Mouse (Mus musculus): ENCODE results near the gene Rtcb.

The Rtcb gene

DNA sequence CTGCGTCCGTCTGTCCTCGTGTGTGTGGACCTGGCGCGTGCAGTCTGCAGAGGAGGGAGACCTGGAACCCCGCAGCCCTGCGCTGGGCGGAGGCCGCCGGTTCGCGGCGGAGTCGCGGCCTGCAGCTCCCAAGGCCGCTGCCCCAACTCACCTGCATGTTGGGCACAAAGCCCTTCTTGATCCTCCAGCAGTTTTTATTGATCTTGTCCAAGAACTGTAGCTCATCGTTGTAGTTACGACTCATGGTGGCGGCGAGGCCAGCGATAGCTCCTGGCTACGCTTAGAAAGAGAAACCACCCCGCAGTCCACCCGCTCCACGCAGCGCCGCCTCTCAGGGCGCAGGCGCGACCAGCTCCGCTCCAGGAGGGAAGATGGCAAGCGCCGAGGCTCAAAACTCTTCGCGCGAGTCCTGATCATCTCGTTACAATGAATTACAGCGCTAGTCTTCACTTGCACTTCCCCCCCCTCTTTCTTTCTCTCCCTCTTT is at the start of gene Rtcb:
Gene Rtcb (minus strand): TSS at position 360 of the 487 bp plus-strand sequence.
- peak; percentile 92 for DNase-seq (ENCODE audit: low read depth, low spot score)

DNA sequence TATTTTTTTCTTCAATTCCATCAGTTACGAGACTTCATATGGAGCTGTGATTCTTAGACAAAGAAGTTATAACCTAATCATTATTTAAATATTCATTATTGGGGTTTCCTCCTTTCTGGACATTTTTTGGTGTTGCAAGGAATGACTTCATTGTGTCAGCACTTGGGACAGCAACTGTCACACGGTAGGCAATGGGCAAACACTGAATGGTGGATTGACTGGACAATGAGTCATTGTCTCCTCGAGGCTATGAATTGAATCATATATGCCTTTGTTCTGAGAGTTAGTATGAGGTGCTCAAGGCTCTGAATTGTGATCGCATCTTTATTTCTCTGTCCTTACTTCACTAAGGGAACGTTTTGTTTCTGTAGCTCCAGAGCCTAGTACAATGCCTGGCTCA is 48.8 kb upstream of the Rtcb start:
- DNase-seq (ENCODE audit: low read depth, low spot score): no peak

DNA sequence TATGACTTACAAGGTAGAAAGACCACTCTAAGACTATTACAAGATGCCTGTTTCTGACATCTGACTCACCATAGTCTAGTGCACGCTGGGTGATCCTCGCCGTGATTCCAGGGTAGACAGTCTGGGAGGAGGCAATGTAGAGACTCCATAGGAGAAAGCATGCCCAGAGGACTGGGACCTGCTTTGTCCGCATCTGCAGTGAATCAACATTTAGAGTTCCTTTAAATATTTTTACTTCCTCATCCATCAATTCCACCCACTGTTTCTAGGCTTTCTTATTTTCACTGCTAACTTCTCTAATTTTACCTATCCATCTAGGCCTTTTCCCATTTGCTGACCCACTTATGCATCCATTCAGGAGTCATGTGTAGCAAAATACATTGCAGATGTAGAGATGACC is 42.8 kb upstream of the Rtcb start:
- DNase-seq (ENCODE audit: low read depth, low spot score): no peak

DNA sequence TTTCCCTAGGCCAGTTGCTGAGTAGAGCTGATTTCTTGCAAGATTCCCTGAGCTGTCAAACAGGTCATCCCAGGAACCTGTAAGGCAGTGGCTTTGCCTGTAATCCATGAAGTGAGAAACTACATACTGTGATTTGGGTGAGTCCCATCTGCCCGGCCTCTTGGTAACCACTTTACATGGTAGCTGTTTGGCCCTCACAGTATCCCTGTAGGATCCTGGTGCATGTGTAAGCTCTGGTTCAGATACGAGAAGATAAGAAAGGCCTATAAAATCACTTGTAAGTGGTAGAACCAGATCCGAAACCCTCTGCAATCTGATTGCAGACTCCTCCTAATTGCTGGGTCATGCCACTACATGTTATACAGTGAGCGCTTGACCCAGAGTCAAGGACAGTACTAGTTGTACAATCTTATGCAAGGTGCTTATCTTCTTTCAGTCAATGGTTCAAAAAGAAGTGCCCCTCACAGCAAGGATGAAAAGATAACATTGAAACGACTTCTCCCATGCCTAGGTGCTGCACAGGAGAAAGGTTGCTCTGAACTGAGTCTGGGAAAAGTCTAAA is 37.0 kb upstream of the Rtcb start:
- DNase-seq (ENCODE audit: low read depth, low spot score): no peak

DNA sequence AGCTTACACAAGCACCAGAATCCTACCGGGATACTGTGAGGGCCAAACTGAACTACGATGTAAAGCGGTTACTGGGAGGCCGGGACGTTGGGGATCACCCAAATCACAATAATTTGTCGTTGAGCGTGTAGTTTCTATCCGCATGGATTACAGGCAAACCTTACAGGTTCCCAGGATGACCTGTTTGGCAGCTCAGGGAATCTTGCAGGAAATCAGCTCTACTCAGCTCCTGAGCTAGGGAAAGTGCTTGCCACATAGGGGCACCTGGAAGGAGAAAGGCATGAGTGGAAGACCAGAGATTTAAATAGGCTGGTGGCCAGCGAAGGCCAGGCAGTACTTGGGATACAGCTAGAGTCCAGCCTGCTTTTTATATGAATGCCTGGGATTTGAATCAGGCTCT is 36.2 kb upstream of the Rtcb start:
- DNase-seq (ENCODE audit: low read depth, low spot score): no peak

DNA sequence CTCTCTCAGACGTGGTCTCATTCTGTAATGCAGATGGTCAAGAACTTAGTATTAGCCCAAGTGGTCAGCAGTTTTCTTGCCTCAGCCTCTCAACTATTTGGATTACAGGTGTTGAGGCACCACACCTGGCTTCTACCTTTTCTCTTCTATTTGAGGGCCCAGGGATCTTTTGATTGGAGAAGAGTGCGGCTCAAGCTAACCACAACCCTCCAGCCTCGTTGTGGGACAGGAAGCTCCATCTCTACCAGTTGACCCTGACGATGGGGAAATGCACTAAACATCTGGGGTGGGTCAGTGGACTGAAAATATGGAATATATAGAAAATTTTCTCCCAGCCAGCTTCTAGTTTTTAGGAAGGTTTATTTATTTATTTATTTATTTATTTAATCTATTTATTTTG is 34.8 kb upstream of the Rtcb start:
- no peak for DNase-seq (ENCODE audit: low read depth, low spot score)

DNA sequence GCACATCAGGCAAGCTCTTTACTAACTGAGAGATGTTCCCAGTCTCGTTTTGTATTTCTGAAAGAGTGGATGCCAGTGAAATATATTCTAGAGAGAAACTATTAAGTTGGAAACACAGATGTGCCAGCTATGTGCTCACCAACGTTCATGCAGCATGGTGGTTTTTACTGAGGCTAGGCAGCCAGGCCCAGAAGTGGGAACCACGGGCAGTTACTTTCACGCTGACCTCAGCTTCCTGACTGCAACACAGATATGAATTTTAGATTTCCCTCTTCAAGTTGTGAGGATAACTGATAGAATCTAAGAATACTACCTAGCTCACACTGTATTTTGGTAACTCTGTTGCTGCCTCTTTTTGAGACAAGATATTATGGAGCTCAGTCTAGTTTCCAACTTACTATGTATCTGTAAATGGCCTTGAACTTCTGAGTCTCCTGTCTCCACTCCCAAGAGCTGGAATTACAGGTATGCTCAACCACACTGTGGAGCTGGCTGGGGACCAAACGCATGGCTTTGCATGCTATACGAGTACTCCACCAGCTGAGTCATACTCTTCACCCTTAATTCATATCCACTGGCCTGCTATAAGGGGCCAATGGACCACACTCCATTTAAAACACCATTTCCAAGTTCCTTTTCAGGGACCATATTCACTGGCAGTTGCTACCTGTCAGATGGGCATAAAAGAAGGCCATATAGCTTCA is 31.9 kb upstream of the Rtcb start:
- no peak for DNase-seq (ENCODE audit: low read depth, low spot score)

DNA sequence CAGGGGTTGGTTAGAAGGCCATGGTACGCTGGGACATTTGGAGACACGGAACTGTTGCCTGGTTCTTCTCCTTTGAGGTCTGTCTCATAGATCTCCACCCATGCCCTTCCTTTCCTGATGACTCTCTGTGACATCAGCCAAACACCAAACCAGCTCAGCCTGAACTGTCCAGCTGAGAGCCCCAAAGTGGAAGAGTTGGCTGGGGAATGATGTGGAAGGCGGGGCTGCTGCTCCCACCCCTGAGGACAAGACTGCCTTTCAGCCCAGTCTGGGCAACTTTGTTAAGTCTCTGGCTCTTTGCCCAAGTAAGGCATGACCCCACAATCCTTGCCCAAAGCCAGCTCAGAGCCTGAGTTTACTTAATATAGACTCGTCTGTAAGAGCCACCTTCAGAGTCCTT is 15.3 kb upstream of the Rtcb start:
- DNase-seq (ENCODE audit: low read depth, low spot score): no peak

DNA sequence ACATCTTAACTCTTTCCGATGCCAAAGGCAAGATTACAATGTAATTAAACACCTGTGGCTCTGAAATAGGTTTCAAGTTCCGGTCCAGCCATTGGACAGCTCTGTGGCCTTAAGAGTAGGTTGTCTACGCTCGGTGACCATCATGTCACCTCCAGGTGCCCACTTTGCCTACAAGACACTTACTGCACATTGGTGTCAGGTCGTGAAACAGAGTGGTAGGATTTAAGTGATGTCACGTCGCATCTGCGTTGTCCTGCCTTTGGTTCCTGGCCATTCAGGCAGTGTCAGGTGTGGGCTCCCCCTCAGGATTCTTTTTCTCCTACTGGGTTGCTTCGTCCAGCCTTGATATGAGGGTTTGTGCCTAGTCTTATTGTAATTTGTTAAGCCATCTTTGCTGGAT is 14.2 kb upstream of the Rtcb start:
- DNase-seq (ENCODE audit: low read depth, low spot score): no peak

DNA sequence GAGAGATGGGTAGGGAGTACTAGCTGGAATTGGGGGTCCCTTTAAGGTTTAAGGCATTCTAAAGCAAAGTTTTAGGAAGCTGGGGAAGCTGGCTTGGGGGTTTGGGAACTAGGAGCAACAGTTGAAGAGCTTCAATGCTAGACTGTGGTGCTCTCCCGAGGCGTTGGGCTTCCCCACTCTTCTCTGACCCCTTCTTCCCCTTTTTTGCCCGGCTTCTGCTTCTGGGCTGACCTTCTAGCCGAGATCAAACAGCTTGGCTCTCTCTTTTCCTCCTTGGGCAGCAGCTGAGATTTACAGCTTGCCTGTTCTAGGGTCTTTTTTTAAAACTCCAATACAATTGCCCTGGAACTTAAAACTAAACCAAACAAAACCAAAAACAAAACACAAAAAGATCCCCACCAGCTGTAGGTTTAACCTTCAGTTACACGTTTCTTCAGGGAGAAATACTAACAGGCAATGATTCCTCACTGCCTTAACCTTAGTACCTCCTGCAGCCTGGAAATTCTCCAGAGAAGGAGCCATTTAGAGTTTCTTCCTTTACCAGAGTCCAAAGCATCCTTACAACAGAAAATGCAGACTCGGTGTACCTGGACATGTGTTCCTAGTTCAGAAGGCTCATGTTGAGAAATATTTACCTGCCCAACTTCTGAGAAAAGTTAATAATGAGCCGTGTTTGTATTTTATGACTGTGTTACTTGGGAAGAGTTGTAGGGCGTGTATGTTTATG is 12.4 kb upstream of the Rtcb start:
- DNase-seq (ENCODE audit: low read depth, low spot score): no peak

DNA sequence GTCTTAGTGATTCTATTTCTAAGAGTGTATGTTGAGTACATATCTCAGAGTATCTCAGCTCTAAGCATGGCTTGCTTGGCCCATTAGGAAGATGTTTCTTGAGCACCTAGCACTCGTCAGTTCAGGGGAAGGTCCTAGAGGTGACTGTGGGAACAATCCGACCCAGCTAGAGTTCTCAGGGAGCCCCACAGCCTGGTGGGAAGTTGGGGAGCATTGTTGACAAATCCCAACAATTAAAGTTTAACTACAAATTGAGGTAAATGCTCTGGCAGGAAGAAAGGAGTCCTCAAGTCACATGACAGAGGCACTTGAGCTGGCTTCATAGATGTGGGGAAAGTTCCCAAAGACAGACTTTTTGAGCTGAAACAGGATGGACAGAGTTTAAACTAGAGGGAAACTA is 11.1 kb upstream of the Rtcb start:
- no peak for DNase-seq (ENCODE audit: low read depth, low spot score)

DNA sequence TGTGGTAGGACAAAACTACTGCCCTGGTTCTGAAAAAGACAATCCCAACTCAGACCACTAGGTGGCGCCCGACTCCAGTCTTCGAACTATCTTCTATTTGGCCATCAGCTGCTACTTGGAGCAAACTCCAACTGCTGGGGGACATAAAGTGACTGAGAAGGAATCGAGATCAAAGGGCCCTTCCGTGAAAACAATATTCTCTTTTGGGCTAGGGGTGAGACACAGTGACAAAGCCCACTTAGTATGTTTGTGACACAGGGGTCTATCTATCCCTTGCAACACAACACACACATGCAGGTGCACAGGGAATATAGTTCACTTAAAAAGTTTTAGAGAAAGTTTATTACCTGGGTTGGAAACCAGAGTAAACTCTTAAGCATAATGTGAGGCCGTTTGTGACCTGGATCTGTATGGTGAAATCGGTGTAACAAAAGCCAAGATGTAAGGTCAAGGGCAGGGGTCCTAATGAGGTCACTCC is 10.6 kb upstream of the Rtcb start:
- peak; percentile 48 for DNase-seq (ENCODE audit: low read depth, low spot score)

DNA sequence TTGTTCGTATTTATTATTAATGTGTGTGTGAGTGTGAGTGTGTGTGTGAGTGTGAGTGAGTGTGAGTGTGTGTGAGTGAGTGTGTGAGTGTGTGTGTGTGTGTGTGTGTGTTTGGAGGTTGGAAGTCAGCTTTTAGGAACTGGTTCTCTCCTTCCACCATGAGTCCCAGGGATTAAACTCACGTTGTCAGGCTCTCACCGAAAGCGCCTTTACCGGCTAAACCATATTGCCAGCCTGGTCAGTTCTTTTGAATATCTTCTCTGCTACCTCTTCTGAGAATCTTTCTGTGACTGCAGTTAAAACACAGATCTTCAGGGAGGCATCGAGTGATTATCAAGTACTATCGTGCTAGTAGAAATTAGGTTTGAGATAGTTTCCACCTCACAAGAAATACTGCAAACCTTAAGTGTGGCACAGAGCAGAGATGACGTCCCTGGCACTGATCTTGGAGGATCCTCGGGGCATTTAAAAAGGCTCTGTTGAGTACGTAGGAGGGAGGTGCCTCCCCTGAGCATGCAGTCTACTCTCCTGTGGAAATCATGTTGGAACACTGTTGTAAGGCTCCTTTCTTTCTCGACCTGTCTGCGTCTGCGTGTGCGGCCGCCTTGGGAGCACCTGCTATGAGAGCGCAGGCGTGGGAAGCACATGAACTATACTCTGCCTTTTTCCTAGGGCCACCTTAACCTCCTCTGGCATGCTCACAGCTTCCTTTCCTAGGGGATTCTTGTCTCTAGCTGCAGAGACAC is 10.0 kb upstream of the Rtcb start:
- no peak for DNase-seq (ENCODE audit: low read depth, low spot score)

DNA sequence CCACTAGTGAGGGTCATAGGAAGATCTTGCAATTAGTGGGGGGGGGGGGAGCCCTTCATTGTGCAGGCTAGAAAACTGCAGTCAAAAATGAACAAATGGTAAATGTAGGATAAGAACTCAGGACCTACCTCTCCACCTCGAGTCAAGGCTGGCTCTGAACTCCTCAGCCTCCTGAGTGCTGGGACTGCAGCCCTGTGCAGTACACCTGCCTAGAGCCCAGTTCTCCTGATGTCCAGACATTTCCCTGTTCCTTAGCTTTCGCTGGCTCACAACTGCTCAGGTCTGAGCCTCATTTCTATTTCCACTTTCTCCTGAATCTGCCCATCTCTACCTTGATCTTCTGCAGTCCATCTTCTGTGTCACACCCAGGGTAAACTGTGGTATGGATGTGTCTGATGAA is 8.9 kb upstream of the Rtcb start:
- no peak for DNase-seq (ENCODE audit: low read depth, low spot score)

DNA sequence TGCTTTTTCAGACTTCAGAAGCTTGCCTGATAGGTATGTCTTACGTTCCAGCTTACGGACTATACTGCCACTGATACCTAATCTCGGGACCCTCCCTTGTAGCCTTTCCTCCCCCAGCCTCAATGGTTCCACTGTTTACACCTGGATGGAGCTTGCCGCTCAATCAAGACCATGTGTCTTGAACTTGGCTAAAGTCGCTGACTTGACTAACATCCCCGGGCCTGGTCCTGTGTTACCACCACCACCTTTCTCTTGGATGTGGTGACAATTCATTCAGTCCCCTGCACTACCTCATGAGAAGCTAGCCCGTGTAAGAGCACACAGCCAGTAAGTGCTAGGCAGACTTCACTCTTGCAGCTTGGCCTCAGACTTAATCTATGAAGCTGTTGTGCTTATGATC is 6.7 kb upstream of the Rtcb start:
- DNase-seq (ENCODE audit: low read depth, low spot score): no peak

DNA sequence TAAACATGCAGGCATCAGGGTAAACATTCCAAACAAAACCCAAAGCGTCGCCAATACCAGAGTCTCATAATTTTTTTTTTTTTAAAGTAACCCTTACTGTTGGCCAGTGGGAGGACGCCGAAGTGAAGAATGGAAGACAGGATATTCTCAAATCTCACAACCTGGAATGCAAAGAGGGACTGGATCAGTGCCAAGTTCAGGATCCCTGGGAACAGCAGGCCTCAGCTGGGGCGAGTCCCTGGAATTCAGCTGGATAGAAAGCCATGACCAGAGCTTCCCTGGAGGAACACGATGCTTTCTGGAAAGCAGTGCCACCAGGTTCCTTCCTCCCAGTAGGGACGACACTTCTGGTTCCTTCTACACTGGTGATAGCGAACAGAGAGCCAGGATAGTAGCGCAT is 5.3 kb upstream of the Rtcb start:
- no peak for DNase-seq (ENCODE audit: low read depth, low spot score)

DNA sequence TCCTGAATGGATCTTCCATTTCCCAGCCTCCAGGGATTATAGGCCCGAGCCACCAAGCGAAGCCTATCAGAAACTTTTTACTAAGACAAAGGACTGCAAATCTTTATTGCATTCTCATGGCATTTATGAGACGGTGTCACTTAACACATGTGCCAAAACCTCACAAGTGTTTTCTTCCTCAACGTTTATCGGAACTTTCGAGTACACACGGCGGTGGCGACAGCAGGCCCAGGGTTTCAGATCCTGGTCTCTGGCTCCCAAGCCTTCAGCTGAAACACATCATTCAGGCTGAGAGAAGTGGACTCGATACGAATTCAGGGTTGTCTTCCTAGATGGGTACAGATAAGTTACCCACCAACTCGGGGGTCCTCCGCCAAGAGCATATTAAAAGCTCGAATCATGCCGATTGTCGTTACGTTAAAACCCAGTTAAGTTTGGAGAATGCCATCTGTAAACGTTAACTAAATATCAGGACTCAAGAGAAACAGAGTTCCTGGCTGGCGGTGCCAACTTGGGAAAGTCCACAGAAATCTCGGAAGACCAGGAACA is 678 bp downstream of the Rtcb start:
- peak; percentile 9 for DNase-seq (ENCODE audit: low read depth, low spot score)

DNA sequence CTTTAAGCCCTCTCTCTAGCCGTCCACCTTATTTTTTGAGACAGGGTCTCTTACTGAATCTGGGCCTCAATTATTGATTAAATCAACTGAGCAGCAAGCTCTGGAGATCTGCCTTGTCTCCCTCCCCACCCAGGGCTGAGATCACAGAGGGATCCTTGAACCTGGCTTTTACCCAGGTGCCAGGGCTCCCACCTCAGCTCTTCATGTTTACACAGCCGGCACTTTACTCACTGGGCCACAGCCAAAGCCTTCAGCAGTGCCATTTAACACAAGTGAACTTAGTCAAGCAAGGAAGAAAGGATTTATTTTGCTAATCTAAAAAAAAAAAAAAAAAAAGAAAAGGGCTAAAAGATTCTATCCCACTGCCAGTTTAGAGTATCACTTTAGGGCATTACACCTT is 3.2 kb downstream of the Rtcb start:
- no peak for DNase-seq (ENCODE audit: low read depth, low spot score)

DNA sequence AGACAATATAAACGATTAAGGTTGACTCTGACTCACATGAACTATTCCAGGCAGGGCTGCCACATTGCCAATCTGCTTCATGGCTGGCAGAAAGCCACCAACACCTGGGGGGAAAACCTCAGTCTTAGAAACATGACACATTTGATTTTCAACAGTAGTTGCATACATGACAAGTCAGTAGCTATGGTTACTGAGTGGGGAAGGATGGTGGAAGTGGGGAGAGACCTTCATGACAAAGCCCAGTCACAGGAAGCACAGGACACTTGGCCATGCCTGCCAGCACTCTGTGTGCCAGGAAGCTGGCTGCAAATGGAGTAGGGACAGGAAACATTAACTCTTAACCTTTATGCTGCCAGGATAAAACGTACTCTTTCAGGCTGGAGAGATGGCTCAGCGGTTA is 4.2 kb downstream of the Rtcb start:
- DNase-seq (ENCODE audit: low read depth, low spot score): no peak

DNA sequence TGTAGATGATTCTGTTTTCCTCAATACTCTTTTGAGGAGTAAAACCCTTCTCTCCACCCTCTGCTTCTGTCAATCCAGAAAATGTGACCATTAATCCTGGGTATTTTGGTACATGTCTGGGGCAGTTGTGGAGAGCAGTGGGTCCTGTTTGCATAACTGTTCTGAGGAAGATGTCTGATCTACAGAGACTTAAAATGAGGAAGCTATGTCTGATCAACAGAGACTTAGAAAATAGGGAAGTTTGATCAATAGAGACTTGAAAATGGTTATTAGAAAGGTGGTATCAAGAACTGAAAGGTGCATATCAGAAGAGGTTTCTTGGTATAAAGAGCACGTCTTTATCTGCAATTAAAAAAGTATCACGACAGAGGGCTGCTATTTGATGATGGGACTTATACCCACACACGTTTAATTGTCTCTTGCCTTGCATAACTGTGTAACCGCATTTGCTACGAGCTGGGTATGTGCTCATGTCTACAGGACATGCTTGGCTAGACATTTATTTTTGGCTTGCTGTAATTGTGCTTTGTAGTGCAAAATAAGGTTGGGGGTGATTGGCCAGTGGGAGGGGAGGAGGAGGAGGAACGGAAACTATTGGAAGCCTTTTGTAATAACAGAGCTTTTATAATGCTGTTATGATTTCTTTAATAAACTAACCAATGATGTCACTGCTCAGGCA is 5.7 kb downstream of the Rtcb start:
- DNase-seq (ENCODE audit: low read depth, low spot score): no peak

DNA sequence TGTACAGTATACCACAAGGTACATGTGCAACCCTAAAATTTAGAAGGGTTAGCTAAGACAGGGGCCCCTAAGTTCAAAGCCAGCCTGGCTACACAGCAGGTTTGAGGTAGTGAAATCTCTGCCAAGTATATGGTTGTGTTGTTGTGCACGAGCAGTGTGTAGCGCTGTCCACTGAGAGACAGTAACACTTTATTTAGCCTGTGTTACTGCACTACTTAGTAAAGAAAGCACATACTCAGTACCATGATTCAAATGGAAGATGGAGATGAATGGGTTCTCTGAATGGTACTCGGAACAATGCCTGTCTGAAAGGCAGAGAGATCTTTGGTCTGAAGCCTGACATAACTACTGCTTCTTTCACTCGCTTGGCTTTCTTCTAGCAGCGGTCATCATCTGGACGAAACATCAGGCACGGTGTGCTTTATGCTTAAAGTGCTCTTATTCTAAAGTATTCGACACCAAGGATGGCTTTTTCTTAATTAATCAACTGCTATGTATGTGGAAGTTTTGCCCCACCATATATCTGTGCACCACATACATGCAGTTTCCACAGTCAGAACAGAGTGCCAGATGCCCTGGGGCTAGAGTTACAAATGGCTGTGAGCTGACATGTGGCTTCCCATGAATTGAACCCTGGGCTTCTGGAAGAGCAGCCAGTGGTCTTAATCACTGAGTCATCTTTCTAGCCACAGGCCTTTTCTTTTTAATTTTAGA is 9.0 kb downstream of the Rtcb start:
- no peak for DNase-seq (ENCODE audit: low read depth, low spot score)

All from c-Kit-negative CD71-positive TER-119-positive erythroid progenitor cells, embryonic 14.5 days (primary cell).